Mouse (Mus musculus): ENCODE results near the gene Kif3c.
"Not testable (repeated sequence)": the region's sequence is repeated elsewhere in the genome, so short reads cannot be mapped to it uniquely, and the experiment has no call there.

Kif3c gene

GRCm38 (mm10) chr12:3370979-3371925, 6.3 kb downstream of the Kif3c start:
- DNase-seq (ENCODE audit: low spot score): no peak

DNA sequence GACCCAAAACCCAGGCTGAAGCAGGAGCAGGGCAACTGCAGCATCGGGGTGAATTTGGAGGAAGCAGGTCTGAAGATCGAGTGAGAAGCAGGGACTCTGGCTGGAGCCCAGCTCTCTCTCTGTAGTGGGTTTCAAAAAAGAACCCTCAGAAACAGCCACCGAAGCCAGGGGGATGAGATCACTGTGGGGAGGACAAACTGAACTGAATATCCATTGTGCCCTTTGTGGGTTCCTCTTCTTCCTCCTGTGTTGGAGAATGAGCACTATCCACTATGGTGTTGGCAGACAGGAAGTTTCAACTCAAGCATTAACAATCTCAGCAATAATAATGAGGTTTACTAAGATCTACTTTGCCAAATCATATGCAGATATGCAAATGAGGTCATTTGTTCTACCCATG, 7.1 kb downstream of the Kif3c start:
- DNase-seq (ENCODE audit: low spot score): no peak

DNA sequence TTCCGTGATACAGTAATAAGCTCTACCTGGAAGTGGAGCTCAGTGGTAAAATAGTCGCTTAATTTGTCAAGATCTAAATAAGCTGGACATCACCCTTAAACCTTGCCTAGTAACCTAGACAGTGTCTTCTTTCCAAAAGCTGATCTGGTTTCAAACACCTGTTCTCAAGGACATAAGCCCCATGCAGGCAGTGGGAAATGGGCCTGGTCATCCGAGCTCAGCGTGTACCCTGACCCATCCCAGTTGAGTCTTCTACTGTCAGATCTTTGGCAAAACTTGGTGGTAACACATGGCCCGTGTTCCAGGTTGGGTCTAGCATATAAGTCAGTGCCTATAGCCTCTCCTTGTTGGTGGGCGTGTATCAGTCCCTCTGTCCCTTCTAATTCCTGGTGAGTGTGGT, 8.6 kb downstream of the Kif3c start:
- DNase-seq (ENCODE audit: low spot score): no peak

DNA sequence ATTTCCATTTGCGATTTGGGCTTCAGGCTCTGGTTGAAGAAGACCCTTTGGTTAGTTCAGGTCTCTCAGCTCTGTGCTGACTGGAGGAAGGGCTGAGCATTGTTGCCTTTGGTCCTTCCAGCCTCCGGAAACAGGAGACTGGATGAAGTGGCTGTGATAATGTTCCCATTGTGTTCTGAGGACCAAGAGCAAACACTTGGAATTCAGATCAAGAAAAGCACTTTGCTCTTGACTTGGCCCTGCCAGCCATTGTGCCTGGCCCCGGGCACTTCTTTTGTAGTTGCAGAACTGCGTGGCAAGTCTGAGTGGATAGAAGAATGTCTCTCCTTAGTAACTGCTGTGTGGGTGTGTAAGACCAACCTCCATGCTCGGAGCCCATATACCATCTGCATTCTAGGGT, 9.6 kb downstream of the Kif3c start:
- DNase-seq (ENCODE audit: low spot score): no peak

- no peak for DNase-seq (ENCODE audit: low spot score)
These were observed 12.3 kb downstream of the Kif3c start for GRCm38 (mm10) chr12:3377190-3377589.

DNA sequence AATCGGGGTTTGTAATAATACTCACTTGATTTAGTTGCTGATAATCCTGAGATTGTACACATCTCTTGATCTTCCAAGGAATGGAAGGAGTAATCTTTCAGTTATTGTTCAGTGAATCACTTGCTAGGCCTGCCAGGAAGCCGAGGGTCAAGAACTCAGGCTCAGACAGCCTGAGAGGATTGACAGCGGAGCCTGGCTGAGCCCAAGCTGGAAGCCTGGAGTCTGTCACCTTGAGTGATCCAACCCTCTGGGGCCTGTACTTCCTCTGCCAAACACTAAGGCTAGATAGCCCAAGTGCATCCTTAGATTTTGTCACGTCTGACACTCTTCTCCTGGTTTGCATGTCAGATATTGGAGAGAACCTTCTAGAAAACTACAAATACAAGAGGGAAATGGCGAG, 12.8 kb downstream of the Kif3c start:
- no peak for DNase-seq (ENCODE audit: low spot score)

GRCm38 (mm10) chr12:3384860-3385259, 19.9 kb downstream of the Kif3c start:
- DNase-seq (ENCODE audit: low spot score): no peak

GRCm38 (mm10) chr12:3385271-3385670, 20.3 kb downstream of the Kif3c start:
- no peak for DNase-seq (ENCODE audit: low spot score)

DNA sequence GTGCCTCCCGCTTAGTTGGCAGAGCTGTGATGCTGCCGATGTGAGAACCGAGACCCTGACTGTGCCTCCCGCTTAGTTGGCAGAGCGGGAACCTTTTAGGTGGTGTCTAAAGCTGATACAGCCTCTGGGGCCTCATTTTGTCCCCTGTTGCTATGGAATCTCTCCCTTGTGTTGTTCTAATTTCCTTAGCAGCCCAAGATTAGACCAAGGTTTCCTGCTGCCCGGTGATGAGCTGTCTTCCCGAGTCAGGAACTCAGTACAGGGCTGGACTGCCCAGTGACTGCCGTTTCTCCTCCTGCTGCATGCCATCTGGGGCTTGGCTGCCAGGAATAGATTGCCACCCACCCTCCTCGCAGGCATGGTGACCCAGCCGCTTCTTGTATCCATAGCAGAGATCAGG, 21.0 kb downstream of the Kif3c start:
- DNase-seq (ENCODE audit: low spot score): no peak

DNA sequence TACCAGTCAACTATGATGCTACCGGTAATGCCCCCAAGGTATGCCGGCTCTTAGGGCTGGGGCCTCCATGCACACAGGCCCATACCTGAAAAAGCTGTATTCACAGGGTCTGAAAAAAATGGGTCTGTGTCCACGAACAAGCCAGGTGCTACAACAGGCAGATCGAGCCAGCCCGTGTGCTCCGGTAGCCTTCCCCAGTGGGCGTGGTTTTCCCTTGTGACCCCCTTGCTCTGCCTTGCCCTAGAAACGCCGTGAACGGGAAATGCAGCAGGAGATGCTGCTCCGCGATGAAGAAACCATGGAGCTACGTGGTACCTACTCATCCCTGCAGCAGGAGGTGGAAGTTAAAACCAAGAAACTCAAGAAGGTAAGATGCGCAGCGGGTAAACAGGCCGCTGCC, 23.0 kb downstream of the Kif3c start:
- no peak for DNase-seq (ENCODE audit: low spot score)

- DNase-seq (ENCODE audit: low spot score): no peak
These were observed 24.5 kb downstream of the Kif3c start for GRCm38 (mm10) chr12:3389394-3389793.

DNA sequence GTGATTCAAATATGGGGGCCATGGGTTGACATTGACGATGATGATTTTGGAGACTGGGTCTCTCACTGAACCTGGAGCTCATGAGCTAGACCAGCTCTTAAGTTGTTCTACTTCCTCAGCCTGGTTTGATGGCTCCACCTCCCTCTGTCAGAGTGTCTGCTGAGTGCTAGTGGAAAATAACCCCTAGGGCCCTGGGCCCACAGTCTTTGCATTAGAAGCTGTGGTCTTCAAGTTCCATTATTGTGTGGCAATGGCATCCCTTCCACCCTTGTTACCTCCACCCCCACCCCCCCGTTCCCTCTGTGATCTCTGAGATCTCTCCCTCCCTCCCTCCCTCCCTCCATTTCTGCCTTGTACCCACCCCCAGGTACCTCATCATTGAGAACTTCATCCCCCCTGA, 25.1 kb downstream of the Kif3c start:
- no peak for DNase-seq (ENCODE audit: low spot score)

- peak; percentile 72 for DNase-seq (ENCODE audit: low spot score)
These were observed 25.8 kb downstream of the Kif3c start for GRCm38 (mm10) chr12:3390577-3391262.

DNA sequence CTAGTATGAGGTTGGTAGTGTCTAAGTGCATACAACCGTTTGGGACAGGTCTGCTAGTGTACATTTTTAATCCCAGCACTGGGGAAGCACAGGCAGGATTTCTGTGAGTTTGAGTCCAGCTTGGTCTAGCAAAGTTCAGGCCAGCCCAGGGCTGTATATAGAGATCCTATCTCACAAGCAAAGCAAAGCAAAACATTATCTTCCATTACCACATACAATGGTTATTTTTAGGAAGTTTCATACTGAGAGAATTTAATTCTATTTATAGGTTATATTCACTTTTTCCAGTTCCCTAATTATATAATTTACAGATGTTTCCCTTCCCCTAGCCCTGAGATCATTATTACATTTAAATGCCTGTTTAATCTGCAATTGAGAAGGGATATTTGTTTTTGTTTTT, 26.3 kb downstream of the Kif3c start:
- no peak for DNase-seq (ENCODE audit: low spot score)

GRCm38 (mm10) chr12:3393140-3393539, 28.2 kb downstream of the Kif3c start:
- DNase-seq (ENCODE audit: low spot score): no peak

DNA sequence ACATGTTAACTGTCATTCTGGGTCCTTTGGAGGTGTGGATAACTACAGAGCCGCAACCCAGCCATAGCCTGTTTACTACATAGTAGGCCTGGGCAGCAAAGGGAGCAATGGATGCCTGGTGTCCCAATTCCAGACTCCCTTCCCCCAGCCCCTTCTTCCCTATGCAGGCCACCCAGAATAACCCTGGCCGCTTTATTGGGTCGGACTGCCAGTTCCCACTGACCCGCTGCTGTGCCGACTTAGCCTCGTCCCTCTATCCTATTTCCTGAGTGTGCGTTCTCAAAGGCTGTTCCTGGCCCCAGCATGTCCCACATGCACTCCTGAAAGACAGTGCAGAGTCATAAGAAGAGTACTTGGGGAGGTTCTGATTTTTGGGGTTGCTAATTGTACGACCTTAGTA, 32.0 kb downstream of the Kif3c start:
- DNase-seq (ENCODE audit: low spot score): no peak

GRCm38 (mm10) chr12:3405662-3406061, 40.7 kb downstream of the Kif3c start:
- not testable (repeated sequence) for DNase-seq (ENCODE audit: low spot score)

- no peak for DNase-seq (ENCODE audit: low spot score)
These were observed 41.7 kb downstream of the Kif3c start for GRCm38 (mm10) chr12:3406585-3406984.

- no peak for DNase-seq (ENCODE audit: low spot score)
These were observed 50.0 kb downstream of the Kif3c start for GRCm38 (mm10) chr12:3414956-3415355.

DNA sequence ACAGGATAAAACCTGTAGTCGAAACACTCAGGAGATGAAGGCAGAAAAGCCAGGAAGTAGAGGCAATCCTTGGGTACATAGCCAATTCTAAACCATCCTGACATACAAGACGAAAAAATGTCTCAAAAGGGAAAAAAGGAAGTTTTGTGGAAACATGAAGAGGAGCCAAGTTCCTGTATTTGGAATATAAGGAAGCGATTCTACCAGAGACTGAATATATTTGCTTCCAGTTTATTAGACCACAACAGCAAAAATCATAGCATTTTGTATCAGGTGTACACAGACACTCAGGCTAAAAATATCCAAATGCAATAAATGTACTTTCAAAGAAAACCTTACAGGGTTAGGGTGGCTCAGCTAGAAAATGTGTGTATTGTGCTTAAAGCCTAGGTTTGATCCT, 53.8 kb downstream of the Kif3c start:
- DNase-seq (ENCODE audit: low spot score): no peak

GRCm38 (mm10) chr12:3420519-3420918, 55.6 kb downstream of the Kif3c start:
- DNase-seq (ENCODE audit: low spot score): no peak

DNA sequence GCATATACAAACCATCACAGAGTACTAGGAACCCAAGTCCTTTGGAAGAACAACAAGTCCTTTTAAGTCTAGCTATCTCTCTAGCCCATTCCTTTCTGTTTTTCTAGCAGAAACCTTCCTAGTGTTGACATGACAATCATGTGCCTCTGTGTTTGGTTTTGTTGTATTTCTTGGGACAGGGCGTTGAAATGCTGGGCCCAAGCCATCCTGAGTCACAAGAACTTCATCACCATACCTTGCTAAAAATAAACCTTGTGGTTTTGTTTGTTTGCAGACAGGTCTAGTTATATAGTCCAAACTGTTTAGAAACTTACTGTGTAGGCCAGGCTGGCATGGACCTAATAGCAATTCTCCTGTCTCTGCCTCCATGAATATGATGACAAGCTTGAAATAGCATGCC, 57.9 kb downstream of the Kif3c start:
- DNase-seq (ENCODE audit: low spot score): no peak

DNA sequence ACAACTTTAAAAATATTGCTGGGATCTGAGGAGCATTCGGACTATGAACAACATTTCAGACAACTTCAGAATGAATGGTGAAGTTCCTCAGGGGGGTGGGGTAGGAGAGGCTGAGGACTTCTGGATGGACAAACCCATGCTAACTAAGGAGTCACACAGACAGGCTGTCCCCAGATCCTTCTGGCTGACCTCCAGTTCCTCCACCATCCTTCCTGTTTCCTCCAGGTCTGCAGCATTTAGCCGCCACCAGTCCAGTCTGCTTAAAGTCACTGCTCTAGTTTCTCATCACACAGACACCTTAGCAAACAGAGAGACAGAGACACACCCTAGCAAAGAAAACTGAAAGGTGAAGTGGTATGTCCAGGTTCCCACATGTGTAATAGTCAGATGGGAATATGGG, 59.2 kb downstream of the Kif3c start:
- no peak for DNase-seq (ENCODE audit: low spot score)

Measured in testis, postnatal 14 days (tissue).